Mouse (Mus musculus) gastrocnemius, adult 2 months (tissue): ENCODE measurements around the gene Arrdc1. TPM values are rescaled to one million over a fixed set of nuclear protein-coding genes. Genes with fewer than 3 reads are reported as not detected.
A peak's percentile ranks its signal among the peaks of the same experiment; 100 is the strongest.
"Not testable (repeated sequence)": the region's sequence is repeated elsewhere in the genome, so short reads cannot be mapped to it uniquely, and the experiment has no call there.

ENCODE experiments used
- DNase-seq: peaks from one replicate; pipeline ENCODE4 v3.0.0; 2022
- H3K27ac ChIP-seq: fragments of 200-600 bp; 2 replicates; pipeline ENCODE4 v1.8.1; 2022; ENCODE audit warnings: mild to moderate bottlenecking
- H3K4me3 ChIP-seq: fragments of 200-600 bp; 2 replicates; pipeline ENCODE4 v1.8.1; 2022; ENCODE audit warnings: mild to moderate bottlenecking, moderate library complexity
- CTCF ChIP-seq: fragments of 200-600 bp; IDR thresholded peaks from 2 replicates; pipeline ENCODE4 v1.8.1; 2022; ENCODE audit warnings: antibody characterized with exemption, mild to moderate bottlenecking, moderate library complexity
- intact Hi-C: fragments of 180-260 bp; cut with DNase I; formaldehyde crosslinking; loops from one replicate; pipeline ENCODE4 v1.15.1; 2025
- total RNA-seq, 2 experiments: library from RNA; stranded (reverse); gene quantifications; 2 replicates each; pipeline ENCODE4 v1.2.3; 2021

Gene Arrdc1
- total RNA-seq, 2 experiments from 2014 or later, result 1.9 to 2.8 TPM

GRCm38 (mm10) chr2:24944304-24944703, 9.3 kb upstream of the Arrdc1 start:
- H3K27ac ChIP-seq, intact Hi-C loops, H3K4me3 ChIP-seq: not testable (repeated sequence)
- TF ChIP-seq CTCF, result peak; percentile 61
- DNase-seq, result peak; percentile 45

- H3K27ac ChIP-seq, result no peak overlapping the region
- intact Hi-C loops, result no loop called here
- DNase-seq, result no peak
- TF ChIP-seq CTCF, result no peak
- no peak overlapping the region for H3K4me3 ChIP-seq
Measured at GRCm38 (mm10) chr2:24942092-24942491, 7.0 kb upstream of the Arrdc1 start.

- DNase-seq, result no peak
- peak overlapping the region; percentile 97 for H3K4me3 ChIP-seq
- intact Hi-C loops, result no loop called here
- peak overlapping the region; percentile 88 for H3K27ac ChIP-seq
- no peak for TF ChIP-seq CTCF
Measured at GRCm38 (mm10) chr2:24934441-24934963, 550 bp downstream of the Arrdc1 start.

GRCm38 (mm10) chr2:24929593-24929992, 5.5 kb downstream of the Arrdc1 start:
- no peak overlapping the region for H3K27ac ChIP-seq
- H3K4me3 ChIP-seq, result no peak overlapping the region
- TF ChIP-seq CTCF, result no peak
- intact Hi-C loops, result no loop called here
- no peak for DNase-seq

- TF ChIP-seq CTCF, result no peak
- no peak overlapping the region for H3K27ac ChIP-seq
- no peak for DNase-seq
- H3K4me3 ChIP-seq, result no peak overlapping the region
- intact Hi-C loops, result no loop called here
Measured at GRCm38 (mm10) chr2:24929119-24929518, 5.9 kb downstream of the Arrdc1 start.

- no peak for TF ChIP-seq CTCF
- DNase-seq, result peak; percentile 90
- H3K4me3 ChIP-seq, result no peak overlapping the region
- H3K27ac ChIP-seq, result peak overlapping the region; percentile 56
- intact Hi-C loops, result no loop called here
Measured at GRCm38 (mm10) chr2:24927810-24928479, 7.1 kb downstream of the Arrdc1 start.

GRCm38 (mm10) chr2:24926965-24927358, 8.1 kb downstream of the Arrdc1 start:
- DNase-seq, result no peak
- H3K27ac ChIP-seq, result peak overlapping the region; percentile 56
- intact Hi-C loops, result no loop called here
- no peak overlapping the region for H3K4me3 ChIP-seq
- TF ChIP-seq CTCF, result no peak

- TF ChIP-seq CTCF, result no peak
- intact Hi-C loops, result no loop called here
- Histone ChIP-seq H3K4me3 (no peak overlapping the region), H3K27ac (no peak overlapping the region)
- no peak for DNase-seq
Measured at GRCm38 (mm10) chr2:24926345-24926964, 8.6 kb downstream of the Arrdc1 start.

GRCm38 (mm10) chr2:24925284-24925683, 9.8 kb downstream of the Arrdc1 start:
- no peak for DNase-seq
- H3K4me3 ChIP-seq, result no peak overlapping the region
- no peak overlapping the region for H3K27ac ChIP-seq
- TF ChIP-seq CTCF, result no peak
- intact Hi-C loops, result no loop called here

GRCm38 (mm10) chr2:24923561-24923960, 11.5 kb downstream of the Arrdc1 start:
- no peak for DNase-seq
- intact Hi-C loops, result no loop called here
- no peak overlapping the region for H3K27ac ChIP-seq
- TF ChIP-seq CTCF, result peak; percentile 59
- H3K4me3 ChIP-seq, result no peak overlapping the region

GRCm38 (mm10) chr2:24919839-24920175, 15.2 kb downstream of the Arrdc1 start:
- no peak for TF ChIP-seq CTCF
- peak overlapping the region; percentile 87 for H3K4me3 ChIP-seq
- H3K27ac ChIP-seq, result peak overlapping the region; percentile 91
- intact Hi-C loops, result no loop called here
- DNase-seq, result no peak

- DNase-seq, result peak; percentile 98
- peak; percentile 19; the same call in 1 of the 2 replicates for TF ChIP-seq CTCF
- peak within 1 kb of the TSS; percentile 87 for H3K4me3 ChIP-seq
- peak within 1 kb of the TSS; percentile 91 for H3K27ac ChIP-seq
- intact Hi-C loops, result no loop called here
Measured at GRCm38 (mm10) chr2:24918930-24919838, 15.9 kb downstream of the Arrdc1 start, which contains the start of gene Ehmt1. TSS of gene Ehmt1 (minus strand) at chr2:24919614.

GRCm38 (mm10) chr2:24914762-24915161, 20.3 kb downstream of the Arrdc1 start:
- no peak for TF ChIP-seq CTCF
- intact Hi-C loops, result no loop called here
- DNase-seq, result no peak
- Histone ChIP-seq H3K4me3 (no peak overlapping the region), H3K27ac (no peak overlapping the region)
